Mouse (Mus musculus) brain, embryonic 14.5 days (tissue): ENCODE data around the gene Defb26.
A peak's percentile ranks its signal among the peaks of the same experiment; 100 is the strongest.

ENCODE experiments used
- CTCF ChIP-seq: fragments of 200-500 bp; IDR thresholded peaks from 2 replicates; pipeline ENCODE4 v1.5.1; 2012; ENCODE audit warnings: inconsistent platforms, mild to moderate bottlenecking, moderate library complexity, borderline replicate concordance; ENCODE audit not compliant: insufficient read depth, insufficient read length; ENCODE audit errors: extremely low read depth
- POLR2A ChIP-seq: fragments of 200-500 bp; IDR thresholded peaks from 2 replicates; pipeline ENCODE4 v1.6.1; 2012; ENCODE audit warnings: mild to moderate bottlenecking, inconsistent platforms, borderline replicate concordance; ENCODE audit not compliant: poor library complexity, insufficient read depth, insufficient read length, severe bottlenecking; ENCODE audit errors: extremely low read depth

- TF ChIP-seq CTCF (peak; percentile 33; the same call in 1 of the 2 replicates), POLR2A (no peak)
These were observed 28.6 kb upstream of the Defb26 start, which contains the start of gene Defb29 for GRCm38 (mm10) chr2:152539944-152540710.
